Mouse (Mus musculus) heart, embryonic 13.5 days (tissue): Measurements from ENCODE around the gene Mtm1. TPM values are rescaled to one million over a fixed set of nuclear protein-coding genes. Genes with fewer than 3 reads are reported as not detected.

ENCODE experiments used
- ATAC-seq: fragments of 200-750 bp; cut with Nextera tagmentation; 2 replicates; pipeline ENCODE4 v1.8.0; 2017; ENCODE audit warnings: moderate TSS enrichment; ENCODE audit not compliant: insufficient number of reproducible peaks, low FRiP score, low TSS enrichment; ENCODE audit errors: extremely low read depth
- H3K27ac ChIP-seq: fragments of 300-500 bp; sonication (generic); replicated peaks from 2 replicates; pipeline ENCODE4 v1.5.1; 2015; ENCODE audit warnings: moderate library complexity, mild to moderate bottlenecking, inconsistent platforms
- H3K27me3 ChIP-seq: fragments of 300-500 bp; sonication (generic); replicated peaks from 2 replicates; pipeline ENCODE4 v1.6.1; 2015; ENCODE audit warnings: mild to moderate bottlenecking, inconsistent platforms
- H3K36me3 ChIP-seq: fragments of 300-500 bp; sonication (generic); 2 replicates; pipeline ENCODE4 v1.6.1; 2015; ENCODE audit warnings: mild to moderate bottlenecking, inconsistent platforms
- H3K4me1 ChIP-seq: fragments of 300-500 bp; sonication (generic); 2 replicates; pipeline ENCODE4 v1.6.1; 2015; ENCODE audit warnings: inconsistent platforms
- H3K4me2 ChIP-seq: fragments of 300-500 bp; sonication (generic); 2 replicates; pipeline ENCODE4 v1.6.1; 2015; ENCODE audit warnings: inconsistent platforms, mild to moderate bottlenecking, moderate library complexity
- H3K4me3 ChIP-seq: fragments of 300-500 bp; sonication (generic); 2 replicates; pipeline ENCODE4 v1.5.1; 2015; ENCODE audit warnings: moderate library complexity, mild to moderate bottlenecking, inconsistent platforms
- H3K9ac ChIP-seq: fragments of 300-500 bp; sonication (generic); 2 replicates; pipeline ENCODE4 v1.6.1; 2015; ENCODE audit warnings: inconsistent platforms, mild to moderate bottlenecking, moderate library complexity
- H3K9me3 ChIP-seq: fragments of 300-500 bp; sonication (generic); 2 replicates; pipeline ENCODE4 v1.6.1; 2016; ENCODE audit warnings: inconsistent platforms
- WGBS: fragments of 180-500 bp; shearing (Covaris S2); methylation state at CpG from one replicate; pipeline ENCODE4 v1.1.7; 2015; ENCODE audit warnings: mixed read lengths; 5-methylcytosine and 5-hydroxymethylcytosine counted together
- polyA plus RNA-seq: library from polyadenylated mRNA; unstranded; fragments of >200 nt; fragmentation: Nextera tagmentation; extraction: Ambion mirVana; gene quantifications from 2 replicates; pipeline ENCODE4 v1.2.1, GENCODE M21; 2015

The Mtm1 gene
- polyA plus RNA-seq, 1 experiment from 2014 or later: 3.9 TPM

- ATAC-seq: no peak
- Histone ChIP-seq H3K9me3 (no peaks in the 10 kb centered on the region), H3K4me2 (no peak overlapping the region), H3K4me3 (no peak overlapping the region), H3K4me1 (no peaks in the 10 kb centered on the region), H3K36me3 (no peaks in the 10 kb centered on the region), H3K9ac (no peak overlapping the region), H3K27ac (no peak overlapping the region), H3K27me3 (no peaks in the 10 kb centered on the region)
- WGBS: 75% methylated on average over 3 of the region's 3 CpGs
Observed at GRCm38 (mm10) chrX:71218853-71219252, 8.3 kb downstream of the Mtm1 start.

- H3K9me3 ChIP-seq: no peaks in the 10 kb centered on the region
- H3K4me2 ChIP-seq: no peak overlapping the region
- no peak for ATAC-seq
- 51% methylated on average over 3 of the region's 3 CpGs for WGBS
- H3K27ac ChIP-seq: no peak overlapping the region
- H3K27me3 ChIP-seq: no peaks in the 10 kb centered on the region
- H3K9ac ChIP-seq: no peak overlapping the region
- H3K36me3 ChIP-seq: no peaks in the 10 kb centered on the region
- H3K4me1 ChIP-seq: no peaks in the 10 kb centered on the region
- no peak overlapping the region for H3K4me3 ChIP-seq
Observed at GRCm38 (mm10) chrX:71220896-71221295, 10.3 kb downstream of the Mtm1 start.

- H3K9ac ChIP-seq: no peak overlapping the region
- H3K27ac ChIP-seq: no peak overlapping the region
- no peak for ATAC-seq
- H3K4me3 ChIP-seq: no peak overlapping the region
- no peaks in the 10 kb centered on the region for H3K4me1 ChIP-seq
- no peaks in the 10 kb centered on the region for H3K9me3 ChIP-seq
- H3K36me3 ChIP-seq: no peaks in the 10 kb centered on the region
- WGBS: 77% methylated on average over 4 of the region's 4 CpGs
- no peaks in the 10 kb centered on the region for H3K27me3 ChIP-seq
- no peak overlapping the region for H3K4me2 ChIP-seq
Observed at GRCm38 (mm10) chrX:71222648-71223408, 12.3 kb downstream of the Mtm1 start.

GRCm38 (mm10) chrX:71226881-71227280 lies 16.3 kb downstream of the Mtm1 start:
- no peak overlapping the region for H3K4me2 ChIP-seq
- no peaks in the 10 kb centered on the region for H3K27me3 ChIP-seq
- no peaks in the 10 kb centered on the region for H3K9me3 ChIP-seq
- H3K4me1 ChIP-seq: no peaks in the 10 kb centered on the region
- H3K9ac ChIP-seq: no peak overlapping the region
- 72% methylated on average over 5 of the region's 5 CpGs for WGBS
- H3K27ac ChIP-seq: no peak overlapping the region
- no peak for ATAC-seq
- H3K36me3 ChIP-seq: no peaks in the 10 kb centered on the region
- H3K4me3 ChIP-seq: no peak overlapping the region

- WGBS: 59% methylated on average over 3 of the region's 3 CpGs
- Histone ChIP-seq H3K27ac (no peak overlapping the region), H3K36me3 (no peaks in the 10 kb centered on the region), H3K27me3 (no peaks in the 10 kb centered on the region), H3K9me3 (no peaks in the 10 kb centered on the region), H3K4me1 (no peaks in the 10 kb centered on the region), H3K9ac (no peak overlapping the region), H3K4me3 (no peak overlapping the region), H3K4me2 (no peak overlapping the region)
- ATAC-seq: no peak
Observed at GRCm38 (mm10) chrX:71228200-71228599, 17.6 kb downstream of the Mtm1 start.

- 53% methylated on average over 2 of the region's 2 CpGs for WGBS
- Histone ChIP-seq H3K9me3 (no peaks in the 10 kb centered on the region), H3K4me2 (no peak overlapping the region), H3K27me3 (no peaks in the 10 kb centered on the region), H3K9ac (no peak overlapping the region), H3K4me3 (no peak overlapping the region), H3K27ac (no peak overlapping the region), H3K4me1 (no peaks in the 10 kb centered on the region), H3K36me3 (no peaks in the 10 kb centered on the region)
- ATAC-seq: no peak
Observed at GRCm38 (mm10) chrX:71230847-71231246, 20.3 kb downstream of the Mtm1 start.

- no peaks in the 10 kb centered on the region for H3K4me1 ChIP-seq
- ATAC-seq: no peak
- no peak overlapping the region for H3K4me2 ChIP-seq
- H3K27ac ChIP-seq: no peak overlapping the region
- 52% methylated on average over 1 of the region's 1 CpGs for WGBS
- H3K9ac ChIP-seq: no peak overlapping the region
- H3K4me3 ChIP-seq: no peak overlapping the region
- H3K36me3 ChIP-seq: no peaks in the 10 kb centered on the region
- no peaks in the 10 kb centered on the region for H3K27me3 ChIP-seq
- no peaks in the 10 kb centered on the region for H3K9me3 ChIP-seq
Observed at GRCm38 (mm10) chrX:71256422-71256821, 45.9 kb downstream of the Mtm1 start.

- 0 out of 2 replicates have a peak, but pooled peaks cover 3% of the 10 kb centered on the region for H3K27me3 ChIP-seq
- H3K4me1 ChIP-seq: no peaks in the 10 kb centered on the region
- H3K4me2 ChIP-seq: no peak overlapping the region
- ATAC-seq: no peak
- H3K9me3 ChIP-seq: no peaks in the 10 kb centered on the region
- H3K36me3 ChIP-seq: no peaks in the 10 kb centered on the region
- WGBS: 93% methylated on average over 4 of the region's 4 CpGs
- H3K27ac ChIP-seq: no peak overlapping the region
- H3K4me3 ChIP-seq: no peak overlapping the region
- H3K9ac ChIP-seq: no peak overlapping the region
Observed at GRCm38 (mm10) chrX:71260857-71261256, 50.3 kb downstream of the Mtm1 start.

GRCm38 (mm10) chrX:71264316-71264715 lies 53.7 kb downstream of the Mtm1 start:
- ATAC-seq: no peak
- 71% methylated on average over 2 of the region's 2 CpGs for WGBS
- H3K4me1 ChIP-seq: no peaks in the 10 kb centered on the region
- no peak overlapping the region for H3K27ac ChIP-seq
- H3K36me3 ChIP-seq: no peaks in the 10 kb centered on the region
- no peak overlapping the region for H3K4me3 ChIP-seq
- H3K9ac ChIP-seq: no peak overlapping the region
- H3K9me3 ChIP-seq: no peaks in the 10 kb centered on the region
- no peak overlapping the region for H3K4me2 ChIP-seq
- 0 out of 2 replicates have a peak, but pooled peaks cover 3% of the 10 kb centered on the region for H3K27me3 ChIP-seq

- no peaks in the 10 kb centered on the region for H3K9me3 ChIP-seq
- no peak overlapping the region for H3K4me3 ChIP-seq
- H3K27me3 ChIP-seq: 0 out of 2 replicates have a peak, but pooled peaks cover 3% of the 10 kb centered on the region
- 39% methylated on average over 1 of the region's 1 CpGs for WGBS
- H3K4me1 ChIP-seq: no peaks in the 10 kb centered on the region
- no peaks in the 10 kb centered on the region for H3K36me3 ChIP-seq
- no peak overlapping the region for H3K27ac ChIP-seq
- no peak for ATAC-seq
- no peak overlapping the region for H3K4me2 ChIP-seq
- no peak overlapping the region for H3K9ac ChIP-seq
Observed at GRCm38 (mm10) chrX:71268972-71269371, 58.4 kb downstream of the Mtm1 start.

- Histone ChIP-seq H3K4me3 (no peak overlapping the region), H3K9me3 (no peaks in the 10 kb centered on the region), H3K36me3 (no peaks in the 10 kb centered on the region), H3K27ac (no peak overlapping the region), H3K27me3 (no peaks in the 10 kb centered on the region), H3K4me2 (no peak overlapping the region), H3K4me1 (no peaks in the 10 kb centered on the region), H3K9ac (no peak overlapping the region)
- WGBS: 85% methylated on average over 3 of the region's 3 CpGs
- no peak for ATAC-seq
Observed at GRCm38 (mm10) chrX:71274150-71274549, 63.6 kb downstream of the Mtm1 start.

GRCm38 (mm10) chrX:71285473-71285872 lies 74.9 kb downstream of the Mtm1 start:
- no peak for ATAC-seq
- Histone ChIP-seq H3K9ac (no peak overlapping the region), H3K27ac (no peak overlapping the region), H3K36me3 (no peaks in the 10 kb centered on the region), H3K4me2 (no peak overlapping the region), H3K27me3 (no peaks in the 10 kb centered on the region), H3K9me3 (no peaks in the 10 kb centered on the region), H3K4me1 (no peaks in the 10 kb centered on the region), H3K4me3 (no peak overlapping the region)
- WGBS: 79% methylated on average over 3 of the region's 3 CpGs
